Mouse (Mus musculus): ENCODE results near the gene Carns1. TPM values are rescaled to one million over a fixed set of nuclear protein-coding genes. Genes with fewer than 3 reads are reported as not detected.

Gene Carns1
- total and polyA plus RNA-seq, 3 experiments: 24.4 to 78.0 (median 27.0) TPM

DNA sequence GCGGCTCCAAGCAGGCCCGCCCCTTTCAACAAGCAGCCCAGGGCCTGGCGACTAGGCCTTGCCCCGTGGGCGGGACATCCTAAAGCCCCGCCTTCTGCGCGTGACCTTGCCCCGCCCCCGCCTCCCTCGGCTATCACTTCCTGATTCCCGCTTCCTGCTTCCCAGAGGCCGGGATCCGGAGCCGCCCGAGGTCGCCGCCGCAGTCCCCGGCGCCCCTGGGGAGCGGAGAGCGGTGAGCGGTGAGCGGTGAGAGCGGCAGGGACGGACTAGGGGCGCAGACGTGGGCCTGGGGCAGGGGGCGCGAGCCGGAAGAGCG lies 26.8 kb downstream of the Carns1 start, which contains the start of gene Coro1b:
Gene Coro1b (plus strand): TSS at position 129 of the 316 bp plus-strand sequence.
- peak within 1 kb of the TSS; percentile 75 for H3K4me3 ChIP-seq
- TF ChIP-seq POLR2A (IDR thresholded peaks at IDR 0.05; ENCODE audit: insufficient read depth, low read depth, low read length) (peak; percentile 82; the same call in 1 of the 2 replicates), CTCF (IDR thresholded peaks at IDR 0.05) (no peak), EP300 (IDR thresholded peaks at IDR 0.05; ENCODE audit: insufficient read depth, low read depth, low read length) (0 out of 2 replicates have a peak, but pooled peaks have one; percentile 48)
- peak within 1 kb of the TSS; percentile 91 for H3K9ac ChIP-seq (ENCODE audit: low read depth, low read length)
- DNase-seq: peak; percentile 98 to 100
- under 1% methylated on average over 33 of the region's 33 CpGs for WGBS
- H3K27ac ChIP-seq: peak within 1 kb of the TSS; percentile 97
- no peaks in the 10 kb centered on the region for H3K27me3 ChIP-seq (ENCODE audit: control insufficient read depth, insufficient read depth, low read length)
- H3K36me3 ChIP-seq (ENCODE audit: control insufficient read depth, insufficient read depth, low read length): no peaks in the 10 kb centered on the region
- intact Hi-C loops (cut with DNase I): loop anchor here (2.0 kb wide), 1 partner anchor 14 kb away; the partner anchor contains the start of gene Rps6kb2
- no peaks in the 10 kb centered on the region for H3K79me2 ChIP-seq (replicated peaks; ENCODE audit: control insufficient read depth, insufficient read depth, low read length)
- peaks cover 10% of the 10 kb centered on the region for H3K4me1 ChIP-seq (ENCODE audit: control insufficient read depth, insufficient read depth, low read length)

DNA sequence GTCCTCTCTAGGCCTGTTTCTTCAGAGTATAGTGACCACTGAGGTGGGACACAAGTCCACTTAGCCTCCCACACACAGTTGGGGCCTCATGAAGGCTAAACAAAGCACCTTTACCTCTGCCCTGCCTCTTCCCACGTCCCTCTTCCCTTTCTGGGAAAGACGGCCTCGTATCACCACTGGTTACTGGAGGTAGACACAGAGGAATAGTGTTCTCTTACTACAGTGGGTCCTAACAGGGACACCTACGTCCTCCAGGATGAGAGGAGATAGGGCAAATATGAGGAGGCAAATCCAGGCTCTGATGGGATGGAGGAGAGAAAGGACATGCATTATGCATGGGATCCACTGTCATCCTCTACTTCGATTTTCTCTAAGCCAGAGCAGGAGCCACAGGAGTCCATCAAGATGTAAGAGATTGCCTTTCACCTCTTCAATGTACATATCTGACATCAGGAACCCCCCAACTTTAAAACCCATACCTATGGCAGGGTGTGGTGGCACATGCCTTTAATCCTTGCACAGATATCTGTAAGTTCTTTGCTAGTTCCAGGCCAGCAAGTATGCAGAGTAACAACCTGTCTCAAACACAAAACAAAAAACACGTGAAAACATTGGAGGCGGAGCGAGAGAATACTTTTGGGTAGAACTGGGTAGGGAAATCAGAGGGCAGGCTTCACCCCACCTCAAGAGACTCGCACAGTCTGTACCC lies 27.3 kb downstream of the Carns1 start:
- no peak for DNase-seq
- Histone ChIP-seq H3K79me2 (replicated peaks; ENCODE audit: control insufficient read depth, insufficient read depth, low read length) (no peaks in the 10 kb centered on the region), H3K27ac (peak overlapping the region; percentile 97), H3K4me1 (ENCODE audit: control insufficient read depth, insufficient read depth, low read length) (peaks cover 9% of the 10 kb centered on the region), H3K27me3 (ENCODE audit: control insufficient read depth, insufficient read depth, low read length) (no peaks in the 10 kb centered on the region), H3K4me3 (peak overlapping the region; percentile 75), H3K9ac (ENCODE audit: low read depth, low read length) (peak overlapping the region; percentile 37), H3K36me3 (ENCODE audit: control insufficient read depth, insufficient read depth, low read length) (no peaks in the 10 kb centered on the region)
- intact Hi-C loops (cut with DNase I): loop anchor here (2.0 kb wide), 1 partner anchor 15 kb away; the partner anchor contains the start of gene Rps6kb2
- TF ChIP-seq POLR2A (IDR thresholded peaks at IDR 0.05; ENCODE audit: insufficient read depth, low read depth, low read length): peak; percentile 83; the same call in 1 of the 2 replicates
- no peak for TF ChIP-seq CTCF (IDR thresholded peaks at IDR 0.05)
- 42% methylated on average over 9 of the region's 9 CpGs for WGBS

DNA sequence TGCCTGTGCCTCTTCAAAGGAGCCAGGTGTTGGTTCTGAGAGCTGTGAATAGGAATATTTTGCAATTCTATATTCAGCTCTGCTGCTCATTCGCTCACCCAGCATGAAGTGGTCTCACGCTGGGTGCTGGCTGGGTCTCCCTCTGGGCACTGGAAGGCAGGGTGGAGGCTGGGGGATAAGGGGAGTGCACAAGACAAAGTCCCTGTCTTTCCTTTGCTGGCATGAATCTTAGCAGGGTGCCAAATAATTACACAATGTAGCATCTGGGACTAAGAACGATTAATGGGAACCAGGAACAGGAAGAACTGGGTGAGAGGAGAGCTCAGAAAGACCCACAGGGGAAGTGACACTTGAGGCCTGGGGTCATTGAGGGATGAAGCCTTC lies 28.3 kb downstream of the Carns1 start:
- intact Hi-C loops (cut with DNase I): no loop called here
- TF ChIP-seq POLR2A (IDR thresholded peaks at IDR 0.05; ENCODE audit: insufficient read depth, low read depth, low read length) (no peak), CTCF (IDR thresholded peaks at IDR 0.05) (no peak), EP300 (IDR thresholded peaks at IDR 0.05; ENCODE audit: insufficient read depth, low read depth, low read length) (no peak)
- no peaks in the 10 kb centered on the region for H3K79me2 ChIP-seq (replicated peaks; ENCODE audit: control insufficient read depth, insufficient read depth, low read length)
- H3K4me3 ChIP-seq: no peak overlapping the region
- no peak overlapping the region for H3K9ac ChIP-seq (ENCODE audit: low read depth, low read length)
- no peaks in the 10 kb centered on the region for H3K27me3 ChIP-seq (ENCODE audit: control insufficient read depth, insufficient read depth, low read length)
- peaks cover 8% of the 10 kb centered on the region for H3K4me1 ChIP-seq (ENCODE audit: control insufficient read depth, insufficient read depth, low read length)
- H3K36me3 ChIP-seq (ENCODE audit: control insufficient read depth, insufficient read depth, low read length): no peaks in the 10 kb centered on the region
- no peak for DNase-seq
- WGBS: 60% methylated on average over 3 of the region's 3 CpGs
- H3K27ac ChIP-seq: peak overlapping the region; percentile 97; the same call in 1 of the 2 replicates

- no peak for TF ChIP-seq POLR2A (IDR thresholded peaks at IDR 0.05; ENCODE audit: insufficient read depth, low read depth, low read length)
- TF ChIP-seq EP300 (IDR thresholded peaks at IDR 0.05; ENCODE audit: insufficient read depth, low read depth, low read length): no peak
- no peak for TF ChIP-seq CTCF (IDR thresholded peaks at IDR 0.05)
- Histone ChIP-seq H3K79me2 (replicated peaks; ENCODE audit: control insufficient read depth, insufficient read depth, low read length) (no peaks in the 10 kb centered on the region), H3K4me1 (ENCODE audit: control insufficient read depth, insufficient read depth, low read length) (peaks cover 8% of the 10 kb centered on the region), H3K9ac (ENCODE audit: low read depth, low read length) (no peak overlapping the region), H3K27ac (peak overlapping the region; percentile 1; the same call in 1 of the 2 replicates), H3K27me3 (ENCODE audit: control insufficient read depth, insufficient read depth, low read length) (no peaks in the 10 kb centered on the region), H3K36me3 (ENCODE audit: control insufficient read depth, insufficient read depth, low read length) (no peaks in the 10 kb centered on the region), H3K4me3 (no peak overlapping the region)
- intact Hi-C loops (cut with DNase I): no loop called here
- WGBS: 66% methylated on average over 12 of the region's 12 CpGs
- DNase-seq: no peak
Measured at GRCm38 (mm10) chr19:4146366-4147021, 28.8 kb downstream of the Carns1 start.

DNA sequence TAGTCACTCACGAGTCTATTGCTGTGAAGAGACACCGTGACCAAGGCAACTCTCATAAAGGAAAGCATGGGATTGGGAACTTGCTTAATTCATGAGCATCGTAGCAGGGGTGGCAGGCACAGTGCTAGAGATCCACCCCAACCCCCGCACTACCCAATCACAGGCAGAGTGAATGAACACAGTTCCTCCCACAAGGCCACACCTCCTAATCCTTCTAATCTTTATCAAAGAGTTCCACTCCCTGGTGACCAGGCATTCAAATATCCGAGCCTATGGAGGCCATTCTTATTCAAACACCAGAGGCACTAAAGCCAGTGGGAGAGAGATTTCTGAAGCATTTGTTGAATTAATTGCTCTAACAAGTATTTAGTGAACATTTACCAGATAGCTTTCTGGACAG lies 29.3 kb downstream of the Carns1 start:
- H3K4me3 ChIP-seq: no peak overlapping the region
- H3K27me3 ChIP-seq (ENCODE audit: control insufficient read depth, insufficient read depth, low read length): no peaks in the 10 kb centered on the region
- no peak overlapping the region for H3K9ac ChIP-seq (ENCODE audit: low read depth, low read length)
- peak overlapping the region; percentile 68; the same call in 1 of the 2 replicates for H3K27ac ChIP-seq
- no peak for DNase-seq
- H3K4me1 ChIP-seq (ENCODE audit: control insufficient read depth, insufficient read depth, low read length): peaks cover 8% of the 10 kb centered on the region
- H3K79me2 ChIP-seq (replicated peaks; ENCODE audit: control insufficient read depth, insufficient read depth, low read length): no peaks in the 10 kb centered on the region
- intact Hi-C loops (cut with DNase I): no loop called here
- no peaks in the 10 kb centered on the region for H3K36me3 ChIP-seq (ENCODE audit: control insufficient read depth, insufficient read depth, low read length)
- TF ChIP-seq CTCF (IDR thresholded peaks at IDR 0.05) (no peak), POLR2A (IDR thresholded peaks at IDR 0.05; ENCODE audit: insufficient read depth, low read depth, low read length) (no peak)
- 92% methylated on average over 5 of the region's 5 CpGs for WGBS
